8 mouse cellular contexts compared by ENCODE assay signal in genomic region chr6:28975106-28975505, GRCm38 (mm10).
DNase-seq lines count a peak whose midpoint lies in the region; ATAC-seq lines count a peak whose summit lies in the region.

No protein-coding gene starts in this region.

- H3K27ac ChIP-seq in heart, embryonic 10.5 days = no peak overlapping the region
- H3K27ac ChIP-seq in intestine, embryonic 16.5 days (ENCODE audit: low read length) = no peak overlapping the region

- intact Hi-C loops in heart, postnatal 10 days (cut with DNase I) = no loop called here

- ATAC-seq in intestine, embryonic 16.5 days = no peak

- H3K36me3 ChIP-seq in heart, embryonic 10.5 days = no peaks in the 10 kb centered on the region
- H3K36me3 ChIP-seq in intestine, embryonic 16.5 days (ENCODE audit: control insufficient read depth, insufficient read depth, low read length) = no peaks in the 10 kb centered on the region

- no peak overlapping the region for H3K4me3 ChIP-seq in heart, embryonic 10.5 days
- no peak overlapping the region for H3K4me3 ChIP-seq in intestine, embryonic 16.5 days (ENCODE audit: low read length)

- H3K27me3 ChIP-seq in heart, embryonic 10.5 days (ENCODE audit: insufficient read depth, poor library complexity, severe bottlenecking) = peaks cover 38% of the 10 kb centered on the region
- H3K27me3 ChIP-seq in intestine, embryonic 16.5 days (replicated peaks; ENCODE audit: control insufficient read depth, insufficient read depth, low read length) = peaks cover 6% of the 10 kb centered on the region; the same call in 1 of the 2 replicates

- H3K4me1 ChIP-seq in heart, embryonic 10.5 days = peaks cover 2% of the 10 kb centered on the region
- H3K4me1 ChIP-seq in intestine, embryonic 16.5 days (ENCODE audit: control insufficient read depth, insufficient read depth, low read length) = no peaks in the 10 kb centered on the region

- no peaks in the 10 kb centered on the region for H3K9me3 ChIP-seq in heart, embryonic 10.5 days
- H3K9me3 ChIP-seq in intestine, embryonic 16.5 days (ENCODE audit: control insufficient read depth, low read length) = no peaks in the 10 kb centered on the region

- peak; percentile 24 for DNase-seq in heart, adult 8-10 months (ENCODE audit: low spot score)
- no peak for DNase-seq in heart, embryonic 10.5 days (ENCODE audit: low spot score)
- DNase-seq in urinary bladder, postnatal 14 days (ENCODE audit: low spot score) = peak; percentile 8
- no peak for DNase-seq in urinary bladder, postnatal 25 days (ENCODE audit: low spot score)
- DNase-seq in heart, postnatal 10 days = peak; percentile 59 to 71
- DNase-seq in thymus, postnatal 36 days = no peak
- no peak for DNase-seq in spleen, adult 18-20 months

- H3K9ac ChIP-seq in intestine, embryonic 16.5 days (ENCODE audit: low read depth, low read length) = no peak overlapping the region

- no peak overlapping the region for H3K4me2 ChIP-seq in intestine, embryonic 16.5 days (ENCODE audit: low read depth, low read length)

- WGBS in heart, embryonic 10.5 days = 85% methylated on average over 1 of the region's 1 CpGs
- WGBS in intestine, embryonic 16.5 days = 98% methylated on average over 1 of the region's 1 CpGs

Comparison
In these comparisons a context has a peak if more than half of its experiments do, and no peak if none do; other contexts are left out.
1. DNase-seq: peak in heart, adult 8-10 months (single experiment), urinary bladder, postnatal 14 days (single experiment) and heart, postnatal 10 days (2 of 2); none in heart, embryonic 10.5 days (single experiment), urinary bladder, postnatal 25 days (single experiment), thymus, postnatal 36 days (0 of 2) and spleen, adult 18-20 months (0 of 2).